Mouse (Mus musculus): ENCODE measurements around the gene Taf11.

DNA sequence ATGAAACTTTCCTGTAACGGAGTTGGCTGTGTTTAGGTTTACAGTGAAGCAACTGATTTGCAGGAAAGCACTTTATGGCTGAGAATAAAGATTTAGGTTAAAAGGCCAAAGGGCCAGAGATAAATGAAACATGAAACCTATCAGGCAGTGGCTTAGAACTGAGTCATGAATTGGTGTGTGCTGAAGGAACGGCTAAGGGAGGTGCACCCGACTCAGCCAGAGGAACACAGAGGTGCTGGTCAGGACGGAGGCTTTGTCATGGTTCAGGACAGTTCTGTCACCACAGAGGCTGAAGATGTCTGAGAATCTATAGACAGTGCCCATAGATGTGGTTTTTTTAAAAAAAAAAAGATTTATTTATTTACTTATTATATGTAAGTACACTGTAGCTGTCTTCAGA is 5.1 kb upstream of the Taf11 start:
- TF ChIP-seq EP300 (IDR thresholded peaks at IDR 0.05; ENCODE audit: low read depth), result no peak
- TF ChIP-seq CTCF (IDR thresholded peaks at IDR 0.05; ENCODE audit: low read depth), result no peak
